In the genomic region with DNA sequence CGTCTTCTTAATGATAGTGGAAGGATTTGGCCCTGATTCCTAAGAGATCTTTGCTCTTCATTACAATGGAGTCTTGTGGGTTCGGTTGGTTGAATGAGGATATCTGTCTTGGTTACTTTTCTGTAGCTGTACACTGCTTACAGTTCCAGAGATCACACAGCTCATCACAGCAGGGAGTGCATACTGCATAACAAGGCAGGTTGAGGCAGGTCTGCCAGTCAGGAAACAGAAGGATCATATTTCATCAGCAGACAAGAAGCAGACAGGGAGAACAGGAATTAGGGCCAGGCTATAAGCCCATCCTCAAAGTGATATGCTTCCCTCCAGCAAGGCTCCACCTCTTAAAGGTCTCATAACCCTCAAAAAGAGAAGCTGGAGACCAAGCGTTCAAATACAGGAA, we compare ENCODE assay signal across 15 mouse cellular contexts.
"Had no signal": no experiment of that assay in that cellular context is flagged by ENCODE, and none has a peak within 500 bp of the region (broad histone marks: within the 10 kb centered on the region; RNA-seq: fewer than 3 reads in every experiment).

No protein-coding gene starts in this region.

- H3K36me3 ChIP-seq: liver, embryonic 12.5 days; liver, embryonic 15.5 days; lung, embryonic 15.5 days had no signal

- H3K27ac ChIP-seq: kidney, postnatal 0 days; layer of hippocampus, adult 2 months; liver, embryonic 12.5 days; liver, embryonic 15.5 days; lung, embryonic 15.5 days had no signal

- H3K9ac ChIP-seq: liver, embryonic 12.5 days; liver, embryonic 15.5 days; lung, embryonic 15.5 days had no signal

- H3K4me1 ChIP-seq: liver, embryonic 12.5 days; liver, embryonic 15.5 days; lung, embryonic 15.5 days had no signal

- H3K4me3 ChIP-seq: layer of hippocampus, adult 2 months; liver, embryonic 12.5 days; liver, embryonic 15.5 days; lung, embryonic 15.5 days had no signal

- H3K27me3 ChIP-seq: liver, embryonic 12.5 days; liver, embryonic 15.5 days; lung, embryonic 15.5 days had no signal

- H3K9me3 ChIP-seq: liver, embryonic 12.5 days; liver, embryonic 15.5 days; lung, embryonic 15.5 days had no signal

- DNase-seq: kidney, postnatal 25 days; layer of hippocampus, adult 9-11 months; liver; lung, adult 18-20 months; lung, postnatal 10 days; lung, postnatal 4 days; midbrain, embryonic 14.5 days; thymus, adult 18-20 months; thymus, postnatal 36 days had no signal

- ATAC-seq: liver, embryonic 12.5 days had no signal

- H3K4me2 ChIP-seq: liver, embryonic 12.5 days; liver, embryonic 15.5 days; lung, embryonic 15.5 days; midbrain, embryonic 11.5 days had no signal
